Mouse (Mus musculus) hematopoietic stem cell, adult 5-6 weeks (primary cell): Measurements from ENCODE around the gene Mmel1. TPM values are rescaled to one million over a fixed set of nuclear protein-coding genes. Genes with fewer than 3 reads are reported as not detected.

ENCODE experiments used
- ATAC-seq, 2 experiments: fragments of 125-278 bp in 1 of 2; replicated peaks in 1 of 2; 2 replicates each; pipeline ENCODE4 v1.8.0; 2016 to 2017; ENCODE audit warnings: inconsistent platforms in 2 of 2, mild to moderate bottlenecking in 2 of 2, moderate number of reproducible peaks in 2 of 2, low read depth in 1 of 2, moderate TSS enrichment in 1 of 2; ENCODE audit not compliant: low FRiP score in 2 of 2, poor library complexity in 2 of 2, severe bottlenecking in 2 of 2, insufficient read depth in 1 of 2, low TSS enrichment in 1 of 2
- total RNA-seq: library from RNA; stranded (forward); fragments of 172-1452, 232-1000 nt; gene quantifications from 2 replicates; pipeline ENCODE4 v1.2.3, GENCODE M21; 2017

Mmel1 gene
- total RNA-seq, 1 experiment from 2014 or later, result not detected

DNA sequence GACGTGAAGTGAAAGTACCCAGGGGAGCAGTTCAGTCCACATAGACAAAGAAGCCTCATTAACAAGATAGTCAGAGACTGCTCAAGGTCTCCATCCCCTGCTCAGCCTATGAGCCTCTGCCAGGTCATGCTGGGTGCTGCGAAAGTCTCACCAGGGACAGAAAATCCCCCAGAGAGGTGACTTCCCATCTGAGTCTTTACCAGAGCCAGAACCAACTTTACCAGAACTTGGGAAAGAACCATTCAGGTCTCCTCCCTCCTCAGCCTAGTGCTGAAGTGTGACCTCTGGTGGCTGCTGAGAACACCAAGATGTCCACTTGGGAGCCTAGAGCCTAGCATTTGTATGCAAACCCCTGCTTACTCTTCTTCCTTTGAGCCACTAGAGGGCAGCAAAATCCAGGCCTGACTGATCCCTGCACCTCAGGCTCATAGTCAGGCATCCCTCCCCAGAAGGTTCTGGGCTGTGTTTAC lies 74.8 kb downstream of the Mmel1 start:
- ATAC-seq, result peak; percentile 96 to 98

Other genes starting within 250 kb of the Mmel1 start
- 13.3 and 18.2 TPM in 2 replicates for gene Prdm16, start 232.7 kb upstream of the Mmel1 start, total RNA-seq
- not detected in 2 replicates for gene Actrt2, start 201.7 kb upstream of the Mmel1 start, total RNA-seq
- not detected in 2 replicates for gene Ttc34, start 32.1 kb upstream of the Mmel1 start, total RNA-seq
- gene Fam213b, start 29.6 kb downstream of the Mmel1 start, total RNA-seq, result 0.94 and 2.0 TPM in 2 replicates
- gene Tnfrsf14, start 59.0 kb downstream of the Mmel1 start, total RNA-seq, result 29.9 and 48.0 TPM in 2 replicates
- 1.4 TPM in 1 of 2 replicates, not detected in the other for gene Hes5, start 91.3 kb downstream of the Mmel1 start, total RNA-seq
- 26.7 and 41.8 TPM in 2 replicates for gene Pank4, start 94.5 kb downstream of the Mmel1 start, total RNA-seq
- 0.19 TPM in 1 of 2 replicates, not detected in the other for gene Plch2, start 187.2 kb downstream of the Mmel1 start, total RNA-seq
- 12.9 and 14.6 TPM in 2 replicates for gene Pex10, start 197.4 kb downstream of the Mmel1 start, total RNA-seq
- 113 and 117 TPM in 2 replicates for gene Rer1, start 216.8 kb downstream of the Mmel1 start, total RNA-seq
- 4.6 and 8.6 TPM in 2 replicates for gene Morn1, start 217.0 kb downstream of the Mmel1 start, total RNA-seq